Mouse (Mus musculus) T-helper 1 cell (primary cell): Measurements from ENCODE around the gene Ltb.

Experiments used
- in situ Hi-C: fragments of 300-600 bp; cut with MboI, MseI; formaldehyde crosslinking; loops from one replicate; pipeline ENCODE4 v1.15.1; 2025; ENCODE audit warnings: high pct_unique_total_duplicates

The Ltb gene

DNA sequence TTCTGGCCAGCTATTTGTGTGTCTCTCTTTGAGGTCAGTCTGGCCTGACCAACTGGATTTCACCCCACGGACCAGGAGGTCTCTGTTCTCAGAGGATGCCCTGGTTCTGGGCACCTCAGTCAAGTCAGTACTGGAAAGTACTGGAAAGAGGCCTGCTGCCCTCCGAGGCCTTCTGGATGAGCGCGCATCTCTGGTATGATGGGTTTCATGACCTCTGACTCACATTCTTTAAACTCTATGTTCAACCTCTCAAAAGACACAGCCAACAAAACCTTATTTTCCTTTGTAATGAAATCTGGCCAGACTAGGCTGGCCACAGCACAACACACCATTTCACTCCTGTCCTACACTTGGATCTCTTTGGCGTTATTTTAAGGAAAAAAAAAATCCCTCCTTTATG lies 31.2 kb downstream of the Ltb start:
- in situ Hi-C loops, result no loop called here

DNA sequence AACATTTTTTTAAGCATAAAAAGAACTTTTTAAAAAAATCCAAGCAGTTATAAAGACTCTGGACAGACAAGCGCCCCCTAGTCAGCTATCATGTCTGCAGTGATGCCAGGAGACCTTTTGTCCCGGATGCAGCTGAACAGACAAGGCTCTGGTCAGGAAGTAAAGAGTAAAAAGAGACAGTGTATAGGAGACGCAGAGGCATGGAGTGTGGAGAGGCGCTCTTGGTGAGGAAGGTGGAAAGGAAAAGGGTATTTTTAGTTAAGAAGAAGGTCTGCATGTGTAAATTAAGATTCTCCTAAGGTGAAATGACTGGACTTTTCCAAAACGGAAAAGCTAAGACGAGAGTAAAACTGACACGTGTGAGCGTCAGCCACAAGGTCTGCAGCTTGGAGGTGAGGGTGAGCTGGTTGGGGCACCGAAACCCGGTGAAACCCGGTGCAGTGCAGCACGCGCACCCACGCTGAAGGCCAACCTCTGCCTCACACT lies 32.4 kb downstream of the Ltb start:
- in situ Hi-C loops, result no loop called here

DNA sequence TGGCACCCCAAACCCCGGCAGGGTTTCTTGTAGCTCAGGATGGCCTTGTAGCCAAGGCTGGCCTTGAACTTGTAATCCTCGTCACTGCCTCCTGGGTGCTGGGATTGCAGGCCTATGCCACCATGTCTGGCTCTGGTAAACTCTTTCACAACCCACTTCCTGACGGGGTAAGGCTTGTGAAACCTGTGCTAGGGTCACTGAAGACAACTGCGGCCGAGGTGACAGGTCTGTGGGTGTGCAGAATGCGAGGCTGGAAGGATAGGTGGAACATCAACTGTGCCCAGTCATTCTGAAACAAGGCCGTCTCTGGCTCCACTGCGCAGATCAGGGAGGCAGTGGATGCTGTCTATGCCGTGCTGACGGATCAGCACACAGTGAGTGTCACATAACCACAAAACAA lies 36.8 kb downstream of the Ltb start:
- in situ Hi-C loops, result loop anchor here (5.0 kb wide), 1 partner anchor 59 kb away; no protein-coding TSS in a partner anchor

GRCm38 (mm10) chr17:35232043-35232442 lies 37.8 kb downstream of the Ltb start:
- in situ Hi-C loops, result loop anchor here (5.0 kb wide), 1 partner anchor 60 kb away; no protein-coding TSS in a partner anchor

DNA sequence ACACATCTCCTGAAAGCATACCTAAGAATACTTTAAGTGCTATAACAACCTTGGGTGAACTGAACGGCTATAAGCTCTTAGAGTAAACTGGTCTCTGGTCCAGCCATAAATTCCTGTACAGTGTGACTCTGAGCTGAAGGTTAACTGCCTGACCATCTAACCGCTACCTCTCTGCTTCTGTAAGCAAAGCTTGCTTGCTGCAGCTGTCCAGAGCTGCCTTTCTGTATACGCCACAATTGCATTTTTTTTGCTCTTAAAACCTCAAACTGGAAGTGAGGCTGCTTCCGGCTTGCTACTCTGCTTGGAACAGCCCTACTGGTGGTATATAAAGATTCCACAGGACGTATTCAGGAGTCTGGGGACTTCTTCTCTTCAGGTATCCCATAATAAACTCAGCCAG lies 38.4 kb downstream of the Ltb start:
- in situ Hi-C loops, result loop anchor here (5.0 kb wide), 1 partner anchor 60 kb away; no protein-coding TSS in a partner anchor

DNA sequence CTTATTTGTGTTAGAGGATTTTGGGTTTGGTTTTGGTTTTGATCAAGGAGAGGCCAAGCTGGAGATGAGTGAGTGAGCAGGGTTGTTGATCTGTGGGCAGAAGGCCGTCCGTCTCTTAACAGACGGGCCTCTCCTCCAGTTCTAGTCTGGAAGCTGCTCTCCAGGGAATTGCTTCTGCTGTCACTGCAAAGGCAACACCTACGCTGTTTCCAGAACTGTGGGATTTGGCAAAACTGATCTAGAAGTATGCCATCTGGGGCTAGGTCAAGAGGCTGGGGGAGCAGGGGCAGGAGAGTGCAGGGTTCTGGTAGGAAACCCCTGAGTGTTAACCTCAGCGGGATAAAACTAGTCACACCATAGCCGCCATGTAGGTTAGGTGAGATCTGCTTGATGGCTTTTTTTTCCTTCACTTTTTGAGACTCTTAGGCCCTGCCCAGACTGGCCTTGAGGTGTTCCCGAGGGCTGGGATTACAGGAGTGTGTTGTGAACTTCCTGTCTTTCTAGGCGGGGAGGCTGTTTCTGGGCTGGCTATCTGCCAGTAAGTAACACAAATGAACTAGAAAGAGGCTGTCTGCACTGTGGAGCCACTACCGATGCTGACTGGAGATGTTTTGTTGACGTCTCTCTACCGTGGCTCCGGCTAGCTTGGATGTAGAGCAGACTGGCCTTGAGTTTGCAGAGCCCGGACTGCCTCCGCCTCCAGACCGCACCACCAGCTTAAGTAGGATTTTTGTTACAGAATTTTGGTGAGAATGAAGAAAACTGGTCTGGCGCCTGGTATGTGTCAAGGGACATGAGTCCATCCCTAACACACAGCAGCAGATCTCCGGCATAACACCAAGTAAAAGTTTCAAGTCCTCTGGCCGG lies 39.1 kb downstream of the Ltb start, which contains the start of gene Atp6v1g2:
Gene Atp6v1g2 (plus strand): TSS at position 547 of the 867 bp plus-strand sequence.
- in situ Hi-C loops, result loop anchor here (5.0 kb wide), 1 partner anchor 61 kb away; no protein-coding TSS in a partner anchor

DNA sequence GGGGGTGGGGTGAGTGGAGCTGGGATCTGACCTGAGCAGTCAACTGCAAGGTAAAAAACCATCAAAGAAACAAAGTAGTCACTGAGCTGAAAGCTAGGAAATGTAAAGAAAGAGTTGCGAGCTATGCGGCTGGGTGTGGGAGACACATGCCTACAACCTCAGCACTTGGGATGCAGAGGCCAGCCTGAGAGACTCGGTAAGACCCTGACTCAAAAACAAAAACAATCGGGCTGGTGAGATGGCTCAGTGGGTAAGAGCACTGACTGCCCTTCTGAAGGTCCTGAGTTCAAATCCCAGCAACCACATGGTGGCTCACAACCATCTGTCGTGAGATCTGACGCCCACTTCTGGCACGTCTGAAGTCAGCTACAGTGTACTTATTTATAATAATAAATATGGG lies 39.9 kb downstream of the Ltb start:
- in situ Hi-C loops, result loop anchor here (5.0 kb wide), 1 partner anchor 62 kb away; no protein-coding TSS in a partner anchor

GRCm38 (mm10) chr17:35234903-35235302 lies 40.7 kb downstream of the Ltb start:
- in situ Hi-C loops, result loop anchor here (5.0 kb wide), 1 partner anchor 63 kb away; no protein-coding TSS in a partner anchor

DNA sequence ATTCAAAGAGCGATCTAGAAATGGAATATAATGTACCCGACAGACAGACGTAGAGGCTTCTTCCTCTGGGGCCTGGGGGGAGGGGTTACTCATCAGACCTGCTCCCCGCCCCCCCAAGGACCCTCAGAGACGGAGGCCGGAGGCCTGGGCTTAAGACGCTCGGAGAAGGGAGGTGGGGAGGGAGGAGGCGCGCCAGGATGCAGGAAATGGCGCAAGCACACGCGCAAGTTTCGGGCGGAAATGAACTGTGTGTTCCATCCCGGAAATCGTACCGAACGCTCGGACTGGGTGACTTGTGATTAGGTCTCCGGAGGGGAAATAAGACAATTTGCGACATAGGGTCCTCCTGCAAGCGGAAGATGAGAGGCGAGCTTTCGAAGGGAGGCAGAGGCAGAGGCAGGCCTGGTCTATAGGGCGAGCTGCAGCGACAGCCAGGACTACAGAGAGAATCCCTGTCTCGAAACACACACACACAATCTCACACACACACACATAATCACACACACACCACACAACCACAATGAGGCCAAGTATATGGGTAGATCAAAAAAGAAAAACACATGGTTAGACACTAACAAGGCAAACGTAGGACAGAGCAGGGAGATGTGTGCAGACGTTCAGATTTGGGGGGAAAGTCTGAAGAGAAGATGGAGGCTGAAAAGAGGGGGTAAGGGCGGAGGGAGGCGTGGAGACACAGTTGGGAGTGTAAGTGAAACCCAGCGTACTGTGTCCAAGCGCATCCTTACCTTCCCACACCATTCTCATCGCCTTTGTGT lies 41.6 kb downstream of the Ltb start, which contains the start of gene Nfkbil1:
Gene Nfkbil1 (minus strand): TSS at position 179 of the 776 bp plus-strand sequence.
- in situ Hi-C loops, result no loop called here

- in situ Hi-C loops, result no loop called here
Measured at GRCm38 (mm10) chr17:35236390-35236746, 42.1 kb downstream of the Ltb start.

DNA sequence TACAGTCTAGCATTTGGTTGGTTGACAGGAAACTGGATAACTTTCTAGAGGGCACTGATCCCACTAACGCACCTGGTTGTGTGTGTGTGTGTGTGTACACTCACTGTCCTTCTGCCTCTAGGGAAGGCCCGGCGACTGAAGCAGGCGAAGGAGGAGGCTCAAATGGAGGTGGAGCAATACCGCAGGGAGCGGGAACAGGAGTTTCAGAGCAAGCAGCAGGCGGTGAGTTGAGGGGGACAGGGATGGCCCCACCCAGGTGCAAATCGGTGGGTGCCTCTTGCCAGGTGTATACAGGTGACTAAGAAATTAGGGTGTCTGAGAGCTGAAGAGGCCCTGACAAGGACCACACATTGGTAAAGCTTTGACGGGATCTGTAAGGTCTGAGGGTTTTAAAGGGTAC lies 42.8 kb downstream of the Ltb start:
- in situ Hi-C loops, result no loop called here

- in situ Hi-C loops, result no loop called here
Measured at GRCm38 (mm10) chr17:35237504-35237903, 43.3 kb downstream of the Ltb start.

- in situ Hi-C loops, result no loop called here
Measured at GRCm38 (mm10) chr17:35239700-35240099, 45.5 kb downstream of the Ltb start.

GRCm38 (mm10) chr17:35240384-35241304 lies 46.4 kb downstream of the Ltb start:
- in situ Hi-C loops, result no loop called here

GRCm38 (mm10) chr17:35241305-35242014 lies 47.2 kb downstream of the Ltb start, which contains the start of gene Ddx39b:
Gene Ddx39b, plus strand, starts transcription at chr17:35241746.
- in situ Hi-C loops, result no loop called here

DNA sequence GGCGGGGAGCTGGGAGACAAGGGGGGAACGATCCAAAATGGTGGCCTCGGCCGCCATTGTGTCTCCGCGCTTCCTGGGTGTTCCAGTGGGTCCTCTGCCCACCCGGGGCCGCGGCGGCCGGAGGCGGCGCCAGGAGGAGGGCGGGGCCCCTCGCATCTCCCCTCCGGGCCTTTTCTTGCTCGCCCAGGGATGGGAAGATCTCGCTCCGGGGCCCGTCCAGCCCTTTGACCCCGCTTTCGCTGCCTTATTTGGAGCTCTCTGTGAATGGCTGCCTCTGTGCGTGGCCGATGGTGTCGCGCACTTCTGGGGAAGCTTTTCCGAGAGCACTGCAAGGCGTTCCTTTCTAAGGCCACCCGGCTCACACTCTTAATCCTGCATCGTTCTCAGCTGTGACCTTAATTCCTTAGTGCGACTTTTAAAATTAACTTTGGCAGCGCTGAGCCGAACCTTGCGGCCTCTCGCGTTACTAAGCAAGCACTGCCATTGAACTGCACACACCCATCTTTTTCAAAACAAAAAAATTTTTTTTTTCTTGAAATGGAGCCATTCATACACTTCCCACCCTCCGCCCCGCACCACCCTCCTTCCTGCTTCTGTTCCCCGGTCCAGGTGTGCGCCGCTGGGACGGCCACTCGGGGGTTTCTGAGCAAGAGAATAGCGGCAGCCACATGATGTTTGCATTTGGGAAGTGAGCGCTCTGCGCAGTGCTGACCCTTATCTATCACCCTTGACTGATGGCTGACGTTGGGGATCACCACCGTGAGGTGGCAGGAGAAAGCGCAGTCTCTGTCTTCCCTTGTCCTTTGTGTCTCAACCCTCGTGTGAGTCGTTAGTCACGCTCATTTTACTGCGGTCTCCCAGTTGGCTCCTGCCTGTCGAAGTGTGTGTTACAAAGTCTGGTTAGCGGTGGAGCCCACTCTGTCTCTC lies 48.0 kb downstream of the Ltb start:
- in situ Hi-C loops, result no loop called here

DNA sequence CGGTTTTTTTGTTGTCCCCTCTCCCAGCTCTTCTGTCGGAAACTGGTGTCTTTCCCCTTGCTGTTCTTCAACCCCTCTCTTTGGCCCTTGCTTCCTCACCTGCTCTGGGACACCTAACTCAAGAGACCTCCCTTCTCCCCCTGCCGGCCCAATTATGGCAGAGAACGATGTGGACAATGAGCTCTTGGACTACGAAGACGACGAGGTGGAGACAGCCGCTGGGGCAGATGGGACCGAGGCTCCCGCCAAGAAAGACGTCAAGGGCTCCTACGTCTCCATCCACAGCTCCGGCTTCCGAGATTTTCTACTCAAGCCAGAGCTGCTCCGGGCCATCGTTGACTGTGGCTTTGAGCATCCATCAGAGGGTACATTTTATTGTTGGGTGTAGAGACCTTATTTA lies 48.8 kb downstream of the Ltb start:
- in situ Hi-C loops, result no loop called here

GRCm38 (mm10) chr17:35244999-35245398 lies 50.8 kb downstream of the Ltb start:
- in situ Hi-C loops, result no loop called here
